In the genomic region with DNA sequence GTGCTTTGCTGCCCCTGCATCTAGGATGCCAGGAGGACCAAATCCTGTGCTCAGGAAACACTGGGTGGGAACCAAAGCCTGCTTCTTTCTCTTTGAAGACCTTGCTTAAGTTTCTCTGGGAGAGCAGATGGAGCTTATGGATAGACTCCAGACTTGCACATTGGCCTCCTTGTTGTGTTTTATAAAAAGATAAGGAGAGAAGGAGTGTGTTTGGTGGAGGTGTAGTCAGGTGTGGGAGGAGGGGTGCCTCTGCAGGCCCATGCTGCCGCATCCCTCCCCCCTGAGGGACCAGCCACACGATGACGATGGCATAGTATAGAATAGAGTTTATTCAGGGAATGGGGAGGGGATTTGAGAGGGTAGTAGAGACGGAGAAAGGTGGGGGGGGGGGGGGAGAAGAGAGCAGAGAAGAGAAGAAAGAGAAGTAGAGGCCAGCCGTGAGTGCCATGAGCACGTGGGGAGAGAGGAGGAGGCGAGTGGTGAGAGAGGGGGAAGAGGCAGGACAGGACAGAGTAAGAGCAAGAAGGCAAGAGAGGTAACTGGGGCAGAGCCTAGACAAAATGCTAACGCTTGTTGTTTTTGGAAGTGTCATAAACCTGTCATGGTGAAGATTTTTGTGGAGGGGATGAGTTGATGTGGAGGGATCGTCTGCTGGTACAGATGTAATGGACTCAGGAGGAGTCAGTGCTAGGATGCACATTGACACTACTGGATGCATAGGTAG, we compare ENCODE assay signal across 8 mouse cellular contexts. TPM values are rescaled to one million over a fixed set of nuclear protein-coding genes. Genes with fewer than 3 reads are reported as not detected.
DNase-seq lines count a peak whose midpoint lies in the region; ATAC-seq lines count a peak whose summit lies in the region.
"Had no signal": no experiment of that assay in that cellular context is flagged by ENCODE, and none has a peak within 500 bp of the region (broad histone marks: within the 10 kb centered on the region; RNA-seq: fewer than 3 reads in every experiment).

No protein-coding gene starts in this region.

- no peaks in the 10 kb centered on the region for H3K27me3 ChIP-seq in lung, embryonic 16.5 days (ENCODE audit: control insufficient read depth, insufficient read depth, low read depth, low read length)
- no peaks in the 10 kb centered on the region for H3K27me3 ChIP-seq in forebrain, embryonic 12.5 days
- no peaks in the 10 kb centered on the region for H3K27me3 ChIP-seq in limb, embryonic 12.5 days
- H3K27me3 ChIP-seq in stomach, embryonic 14.5 days (ENCODE audit: control insufficient read depth, insufficient read depth, low read length): no peaks in the 10 kb centered on the region

- H3K4me2 ChIP-seq in lung, embryonic 16.5 days (ENCODE audit: low read depth, low read length): peak overlapping the region; percentile 92
- peak overlapping the region; percentile 93 for H3K4me2 ChIP-seq in forebrain, embryonic 12.5 days
- peak overlapping the region; percentile 92 for H3K4me2 ChIP-seq in limb, embryonic 12.5 days
- H3K4me2 ChIP-seq in stomach, embryonic 14.5 days (replicated peaks; ENCODE audit: low read depth, low read length): peak overlapping the region; percentile 92

- ATAC-seq in lung, embryonic 16.5 days (ENCODE audit: low read depth): no peak
- ATAC-seq in forebrain, embryonic 12.5 days (ENCODE audit: low FRiP score): no peak
- no peak for ATAC-seq in limb, embryonic 12.5 days (ENCODE audit: insufficient number of reproducible peaks, insufficient read depth, low FRiP score, low TSS enrichment, low read depth)
- ATAC-seq in stomach, embryonic 14.5 days (ENCODE audit: insufficient number of reproducible peaks, insufficient read depth, low FRiP score, low read depth): no peak

- peaks cover 27% of the 10 kb centered on the region for H3K4me1 ChIP-seq in lung, embryonic 16.5 days (replicated peaks; ENCODE audit: control insufficient read depth, insufficient read depth, low read length)
- H3K4me1 ChIP-seq in forebrain, embryonic 12.5 days: peaks cover 35% of the 10 kb centered on the region
- H3K4me1 ChIP-seq in limb, embryonic 12.5 days (replicated peaks): peaks cover 27% of the 10 kb centered on the region
- peaks cover 17% of the 10 kb centered on the region for H3K4me1 ChIP-seq in stomach, embryonic 14.5 days (ENCODE audit: control insufficient read depth, insufficient read depth, low read length)

- peak overlapping the region; percentile 97 for H3K4me3 ChIP-seq in lung, embryonic 16.5 days (ENCODE audit: low read length)
- H3K4me3 ChIP-seq in forebrain, embryonic 12.5 days (replicated peaks): peak overlapping the region; percentile 92
- peak overlapping the region; percentile 90 for H3K4me3 ChIP-seq in limb, embryonic 12.5 days (replicated peaks)
- H3K4me3 ChIP-seq in stomach, embryonic 14.5 days (ENCODE audit: low read depth, low read length): peak overlapping the region; percentile 89

- peaks cover 18% of the 10 kb centered on the region for H3K36me3 ChIP-seq in lung, embryonic 16.5 days (ENCODE audit: control insufficient read depth, insufficient read depth, low read length)
- H3K36me3 ChIP-seq in forebrain, embryonic 12.5 days (replicated peaks): peaks cover 10% of the 10 kb centered on the region
- H3K36me3 ChIP-seq in limb, embryonic 12.5 days: peaks cover 39% of the 10 kb centered on the region
- peaks cover 13% of the 10 kb centered on the region for H3K36me3 ChIP-seq in stomach, embryonic 14.5 days (ENCODE audit: control insufficient read depth, insufficient read depth, low read length)

- H3K9me3 ChIP-seq in lung, embryonic 16.5 days (ENCODE audit: control insufficient read depth, low read length): no peaks in the 10 kb centered on the region
- no peaks in the 10 kb centered on the region for H3K9me3 ChIP-seq in forebrain, embryonic 12.5 days
- no peaks in the 10 kb centered on the region for H3K9me3 ChIP-seq in limb, embryonic 12.5 days
- no peaks in the 10 kb centered on the region for H3K9me3 ChIP-seq in stomach, embryonic 14.5 days (ENCODE audit: control insufficient read depth, low read depth, low read length)

- H3K27ac ChIP-seq in lung, embryonic 16.5 days (ENCODE audit: low read length): no peak overlapping the region
- H3K27ac ChIP-seq in forebrain, embryonic 12.5 days: no peak overlapping the region
- no peak overlapping the region for H3K27ac ChIP-seq in limb, embryonic 12.5 days
- no peak overlapping the region for H3K27ac ChIP-seq in stomach, embryonic 14.5 days (ENCODE audit: low read length)

- WGBS in lung, embryonic 16.5 days: 81% methylated on average over 9 of the region's 9 CpGs
- 86% methylated on average over 9 of the region's 9 CpGs for WGBS in forebrain, embryonic 12.5 days
- WGBS in limb, embryonic 12.5 days: 87% methylated on average over 9 of the region's 9 CpGs
- 74% methylated on average over 9 of the region's 9 CpGs for WGBS in stomach, embryonic 14.5 days

- no peak for DNase-seq in lung, postnatal 36 days
- DNase-seq in natural killer cell, adult 2 months (ENCODE audit: low spot score in 2 of 2): no peak
- DNase-seq in thymus, postnatal 0 days (ENCODE audit: low spot score): no peak

- peak overlapping the region; percentile 98 for H3K9ac ChIP-seq in lung, embryonic 16.5 days (ENCODE audit: low read length)
- peak overlapping the region; percentile 93; the same call in 1 of the 2 replicates for H3K9ac ChIP-seq in forebrain, embryonic 12.5 days
- peak overlapping the region; percentile 91 for H3K9ac ChIP-seq in limb, embryonic 12.5 days (replicated peaks)
- 0 out of 2 replicates have a peak overlapping the region, but pooled peaks have one; percentile 91 for H3K9ac ChIP-seq in stomach, embryonic 14.5 days (replicated peaks; ENCODE audit: low read depth, low read length)

RNA-seq across cellular contexts. Expression of gene Trim39, which starts 0.8 kb away (rescaled TPM):
- polyA plus RNA-seq in lung, embryonic 16.5 days (2015; fragmentation: Nextera tagmentation; extraction: Ambion mirVana): 16.8 and 17.4 TPM in 2 replicates
- polyA plus RNA-seq in forebrain, embryonic 12.5 days (2016; fragmentation: Nextera tagmentation; extraction: Ambion mirVana): 22.2 and 23.3 TPM in 2 replicates
- 23.5 and 23.6 TPM in 2 replicates for polyA plus RNA-seq in limb, embryonic 12.5 days (2016; fragmentation: Nextera tagmentation; extraction: Ambion mirVana)
- 16.3 and 16.4 TPM in 2 replicates for polyA plus RNA-seq in stomach, embryonic 14.5 days (2014; fragmentation: Nextera tagmentation; extraction: Ambion mirVana)
- 11.4 and 16.1 TPM in 2 replicates for polyA plus RNA-seq in thymus, postnatal 0 days (2015; fragmentation: Nextera tagmentation; extraction: Ambion mirVana)

RNA-seq across cellular contexts. Expression of gene H2-M10.2, which starts 13.5 kb away (rescaled TPM):
- not detected in 2 replicates for polyA plus RNA-seq in lung, embryonic 16.5 days (2015; fragmentation: Nextera tagmentation; extraction: Ambion mirVana)
- 0.18 TPM in 1 of 2 replicates, not detected in the other for polyA plus RNA-seq in forebrain, embryonic 12.5 days (2016; fragmentation: Nextera tagmentation; extraction: Ambion mirVana)
- not detected in 2 replicates for polyA plus RNA-seq in limb, embryonic 12.5 days (2016; fragmentation: Nextera tagmentation; extraction: Ambion mirVana)
- polyA plus RNA-seq in stomach, embryonic 14.5 days (2014; fragmentation: Nextera tagmentation; extraction: Ambion mirVana): 0.22 and 0.30 TPM in 2 replicates
- 0.12 TPM in 1 of 2 replicates, not detected in the other for polyA plus RNA-seq in thymus, postnatal 0 days (2015; fragmentation: Nextera tagmentation; extraction: Ambion mirVana)
- polyA plus RNA-seq: urinary bladder, adult 2 months had no signal

RNA-seq across cellular contexts. Expression of gene Rpp21, which starts 14.9 kb away (rescaled TPM):
- polyA plus RNA-seq in lung, embryonic 16.5 days (2015; fragmentation: Nextera tagmentation; extraction: Ambion mirVana): 193 and 196 TPM in 2 replicates
- polyA plus RNA-seq in forebrain, embryonic 12.5 days (2016; fragmentation: Nextera tagmentation; extraction: Ambion mirVana): 75.8 and 84.7 TPM in 2 replicates
- polyA plus RNA-seq in limb, embryonic 12.5 days (2016; fragmentation: Nextera tagmentation; extraction: Ambion mirVana): 95.8 and 107 TPM in 2 replicates
- 133 and 167 TPM in 2 replicates for polyA plus RNA-seq in stomach, embryonic 14.5 days (2014; fragmentation: Nextera tagmentation; extraction: Ambion mirVana)
- polyA plus RNA-seq in thymus, postnatal 0 days (2015; fragmentation: Nextera tagmentation; extraction: Ambion mirVana): 155 and 159 TPM in 2 replicates

RNA-seq across cellular contexts. Expression of gene H2-M10.1, which starts 53.1 kb away (rescaled TPM):
- not detected in 2 replicates for polyA plus RNA-seq in lung, embryonic 16.5 days (2015; fragmentation: Nextera tagmentation; extraction: Ambion mirVana)
- not detected in 2 replicates for polyA plus RNA-seq in forebrain, embryonic 12.5 days (2016; fragmentation: Nextera tagmentation; extraction: Ambion mirVana)
- not detected in 2 replicates for polyA plus RNA-seq in limb, embryonic 12.5 days (2016; fragmentation: Nextera tagmentation; extraction: Ambion mirVana)
- polyA plus RNA-seq in stomach, embryonic 14.5 days (2014; fragmentation: Nextera tagmentation; extraction: Ambion mirVana): not detected in 2 replicates
- 0.22 and 0.34 TPM in 2 replicates for polyA plus RNA-seq in thymus, postnatal 0 days (2015; fragmentation: Nextera tagmentation; extraction: Ambion mirVana)
- polyA plus RNA-seq: urinary bladder, adult 2 months had no signal
